Mouse (Mus musculus): ENCODE data around the gene Rnf40. TPM values are rescaled to one million over a fixed set of nuclear protein-coding genes. Genes with fewer than 3 reads are reported as not detected.
A peak's percentile ranks its signal among the peaks of the same experiment; 100 is the strongest.

Gene Rnf40
- total and polyA plus RNA-seq, 3 experiments, result 49.5 to 75.1 TPM; not detected in 1

GRCm38 (mm10) chr7:127636963-127637362, 48.4 kb downstream of the Rnf40 start:
- peaks cover 0 to 8% of the 10 kb centered on the region in 2 experiments; a peak in 2 of 4 replicates for H3K36me3 ChIP-seq (ENCODE audit: control insufficient read depth in 1 of 2, insufficient read depth in 2 of 2, low read length in 2 of 2)
- no peak overlapping the region for H3K9ac ChIP-seq (ENCODE audit: control insufficient read depth, low read depth, low read length, poor library complexity, severe bottlenecking)
- no peak overlapping the region for H3K27ac ChIP-seq (ENCODE audit: control insufficient read depth, low read depth, low read length)
- TF ChIP-seq MAZ (IDR thresholded peaks at IDR 0.05; ENCODE audit: low read depth, low read length) (no peak), ETS1 (IDR thresholded peaks at IDR 0.05; ENCODE audit: low read depth, low read length) (no peak), BHLHE40 (IDR thresholded peaks at IDR 0.05; ENCODE audit: borderline replicate concordance, low read depth, low read length) (no peak), KAT2A (conservative IDR thresholded peaks at IDR 0.05; ENCODE audit: low read depth, low read length) (no peak), CTCF (IDR thresholded peaks at IDR 0.05 in 2 of 3, conservative IDR thresholded peaks at IDR 0.05 in 1 of 3; ENCODE audit: control insufficient read depth in 1 of 3, insufficient read depth in 1 of 3, low read depth in 2 of 3, low read length in 3 of 3, poor library complexity in 1 of 3, severe bottlenecking in 1 of 3) (no peak)
- no peak for DNase-seq (ENCODE audit: low read depth, low spot score)
- H3K4me1 ChIP-seq (ENCODE audit: control insufficient read depth in 1 of 2, insufficient read depth in 2 of 2, low read length in 2 of 2), result peaks cover 3 to 6% of the 10 kb centered on the region in 2 experiments; a peak in 2 of 4 replicates
- H3K9me3 ChIP-seq (replicated peaks; ENCODE audit: insufficient read depth, low read length), result no peaks in the 10 kb centered on the region
- H3K4me3 ChIP-seq (ENCODE audit: control insufficient read depth in 1 of 2, insufficient read depth in 1 of 2, low read depth in 2 of 2, low read length in 2 of 2), result no peak overlapping the region
- H3K79me2 ChIP-seq (ENCODE audit: control insufficient read depth, insufficient read depth, low read length, poor library complexity), result no peaks in the 10 kb centered on the region
- H3K27me3 ChIP-seq (ENCODE audit: control insufficient read depth in 1 of 2, insufficient read depth in 2 of 2, low read length in 2 of 2), result no peaks in the 10 kb centered on the region

- Histone ChIP-seq H3K27me3 (ENCODE audit: control insufficient read depth in 1 of 2, insufficient read depth in 2 of 2, low read length in 2 of 2) (no peaks in the 10 kb centered on the region), H3K9ac (ENCODE audit: control insufficient read depth, low read depth, low read length, poor library complexity, severe bottlenecking) (peak overlapping the region; percentile 51), H3K4me1 (ENCODE audit: control insufficient read depth in 1 of 2, insufficient read depth in 2 of 2, low read length in 2 of 2) (peaks cover 3 to 7% of the 10 kb centered on the region in 2 experiments; a peak in 2 of 4 replicates), H3K79me2 (ENCODE audit: control insufficient read depth, insufficient read depth, low read length, poor library complexity) (no peaks in the 10 kb centered on the region), H3K4me3 (ENCODE audit: control insufficient read depth in 1 of 2, insufficient read depth in 1 of 2, low read depth in 2 of 2, low read length in 2 of 2) (peak overlapping the region; percentile 14 to 67), H3K27ac (ENCODE audit: control insufficient read depth, low read depth, low read length) (peak overlapping the region; percentile 42), H3K9me3 (replicated peaks; ENCODE audit: insufficient read depth, low read length) (no peaks in the 10 kb centered on the region), H3K36me3 (ENCODE audit: control insufficient read depth in 1 of 2, insufficient read depth in 2 of 2, low read length in 2 of 2) (peaks cover 0 to 8% of the 10 kb centered on the region in 2 experiments; a peak in 2 of 4 replicates)
- DNase-seq (ENCODE audit: low read depth, low spot score), result peak; percentile 59
- TF ChIP-seq SIN3A (IDR thresholded peaks at IDR 0.05; ENCODE audit: low read length), result peak; percentile 48; the same call in 1 of the 2 replicates
- TF ChIP-seq BHLHE40 (IDR thresholded peaks at IDR 0.05; ENCODE audit: borderline replicate concordance, low read depth, low read length), result no peak
- peak; percentile 51; the same call in 1 of the 2 replicates for TF ChIP-seq MXI1 (IDR thresholded peaks at IDR 0.05; ENCODE audit: low read depth, low read length)
- TF ChIP-seq ZC3H11A (IDR thresholded peaks at IDR 0.05; ENCODE audit: low read depth, low read length), result no peak
- no peak for TF ChIP-seq MAZ (IDR thresholded peaks at IDR 0.05; ENCODE audit: low read depth, low read length)
- TF ChIP-seq GABPA (IDR thresholded peaks at IDR 0.05; ENCODE audit: low read depth, low read length), result no peak
- peak in 1 of 2 experiments; percentile 58; a peak in 2 of 4 replicates for TF ChIP-seq EP300 (IDR thresholded peaks at IDR 0.05; ENCODE audit: low read depth in 1 of 2, low read length in 2 of 2)
- no peak for TF ChIP-seq TBP (IDR thresholded peaks at IDR 0.05; ENCODE audit: low read depth, low read length)
- TF ChIP-seq MEF2A (IDR thresholded peaks at IDR 0.05; ENCODE audit: extremely low read depth, insufficient replicate concordance, low read depth, low read length, poor library complexity, severe bottlenecking), result no peak
- TF ChIP-seq RAD21 (IDR thresholded peaks at IDR 0.05; ENCODE audit: low read depth, low read length), result no peak
- TF ChIP-seq MYB (IDR thresholded peaks at IDR 0.05; ENCODE audit: low read depth, low read length), result no peak
- peak; percentile 39; the same call in 1 of the 2 replicates for TF ChIP-seq ETS1 (IDR thresholded peaks at IDR 0.05; ENCODE audit: low read depth, low read length)
- peak; percentile 35; the same call in 1 of the 2 replicates for TF ChIP-seq MAX (IDR thresholded peaks at IDR 0.05; ENCODE audit: low read length)
- peak; percentile 1; the same call in 1 of the 2 replicates for TF ChIP-seq SMC3 (IDR thresholded peaks at IDR 0.05; ENCODE audit: low read depth, low read length)
- no peak for TF ChIP-seq HCFC1 (IDR thresholded peaks at IDR 0.05; ENCODE audit: low read depth, low read length)
- TF ChIP-seq NELFE (IDR thresholded peaks at IDR 0.05; ENCODE audit: low read depth, low read length), result peak; percentile 27; the same call in 1 of the 2 replicates
- no peak for TF ChIP-seq TAL1 (IDR thresholded peaks at IDR 0.05; ENCODE audit: low read length)
- TF ChIP-seq USF1 (IDR thresholded peaks at IDR 0.05; ENCODE audit: low read depth, low read length), result no peak
- no peak for TF ChIP-seq CTCF (IDR thresholded peaks at IDR 0.05 in 2 of 3, conservative IDR thresholded peaks at IDR 0.05 in 1 of 3; ENCODE audit: control insufficient read depth in 1 of 3, insufficient read depth in 1 of 3, low read depth in 2 of 3, low read length in 3 of 3, poor library complexity in 1 of 3, severe bottlenecking in 1 of 3)
These were observed 52.7 kb downstream of the Rnf40 start for GRCm38 (mm10) chr7:127641260-127641659.
